Mouse (Mus musculus) liver, embryonic 15.5 days (tissue): ENCODE data around the gene Jdp2. TPM values are rescaled to one million over a fixed set of nuclear protein-coding genes. Genes with fewer than 3 reads are reported as not detected.

Source experiments
- ATAC-seq: fragments of 200-750 bp; cut with Nextera tagmentation; 2 replicates; pipeline ENCODE4 v1.8.0; 2017; ENCODE audit warnings: moderate number of reproducible peaks, mild to moderate bottlenecking, moderate library complexity; ENCODE audit not compliant: insufficient read depth
- H3K27ac ChIP-seq: fragments of 300-500 bp; sonication (generic); replicated peaks from 2 replicates; pipeline ENCODE4 v1.5.1; 2015; ENCODE audit warnings: mild to moderate bottlenecking, inconsistent platforms
- H3K27me3 ChIP-seq: fragments of 300-500 bp; sonication (generic); 2 replicates; pipeline ENCODE4 v1.6.1; 2015; ENCODE audit warnings: mild to moderate bottlenecking, inconsistent platforms
- H3K36me3 ChIP-seq: fragments of 300-500 bp; sonication (generic); replicated peaks from 2 replicates; pipeline ENCODE4 v1.6.1; 2015; ENCODE audit warnings: moderate library complexity, mild to moderate bottlenecking, inconsistent platforms
- H3K4me1 ChIP-seq: fragments of 300-500 bp; sonication (generic); replicated peaks from 2 replicates; pipeline ENCODE4 v1.6.1; 2015; ENCODE audit warnings: inconsistent platforms
- H3K4me2 ChIP-seq: fragments of 300-500 bp; sonication (generic); 2 replicates; pipeline ENCODE4 v1.6.1; 2015; ENCODE audit warnings: moderate library complexity, mild to moderate bottlenecking, inconsistent platforms
- H3K4me3 ChIP-seq: fragments of 300-500 bp; sonication (generic); replicated peaks from 2 replicates; pipeline ENCODE4 v1.5.1; 2015; ENCODE audit warnings: mild to moderate bottlenecking, inconsistent platforms
- H3K9ac ChIP-seq: fragments of 300-500 bp; sonication (generic); 2 replicates; pipeline ENCODE4 v1.6.1; 2015; ENCODE audit warnings: moderate library complexity, mild to moderate bottlenecking, inconsistent platforms
- H3K9me3 ChIP-seq: fragments of 300-500 bp; sonication (generic); replicated peaks from 2 replicates; pipeline ENCODE4 v1.6.1; 2016; ENCODE audit warnings: inconsistent platforms
- WGBS: fragments of 180-500 bp; shearing (Covaris S2); methylation state at CpG from one replicate; pipeline ENCODE4 v1.1.7; 2015; ENCODE audit warnings: mixed read lengths; ENCODE audit not compliant: insufficient replicate concordance; 5-methylcytosine and 5-hydroxymethylcytosine counted together
- polyA plus RNA-seq: library from polyadenylated mRNA; unstranded; fragments of >200 nt; fragmentation: Nextera tagmentation; extraction: Ambion mirVana; gene quantifications from 2 replicates; pipeline ENCODE4 v1.2.1, GENCODE M21; 2015

Gene Jdp2
- polyA plus RNA-seq, 1 experiment from 2014 or later: 0.10 TPM

GRCm38 (mm10) chr12:85687846-85688245 lies 89.0 kb downstream of the Jdp2 start:
- Histone ChIP-seq H3K4me2 (no peak overlapping the region), H3K9me3 (no peaks in the 10 kb centered on the region), H3K27me3 (no peaks in the 10 kb centered on the region), H3K9ac (no peak overlapping the region), H3K27ac (no peak overlapping the region), H3K4me3 (no peak overlapping the region), H3K4me1 (no peaks in the 10 kb centered on the region), H3K36me3 (no peaks in the 10 kb centered on the region)
- WGBS: 41% methylated on average over 6 of the region's 6 CpGs
- ATAC-seq: no peak

Other genes with a start within 250 kb of the Jdp2 start
- 162 and 163 TPM in 2 replicates for gene Tmed10, start 224.2 kb upstream of the Jdp2 start, polyA plus RNA-seq
- gene Fos, start 125.1 kb upstream of the Jdp2 start, polyA plus RNA-seq: 1.5 and 1.7 TPM in 2 replicates
- 4.4 and 4.6 TPM in 2 replicates for gene Batf, start 87.6 kb downstream of the Jdp2 start, polyA plus RNA-seq
- 7.2 and 7.8 TPM in 2 replicates for gene Flvcr2, start 147.5 kb downstream of the Jdp2 start, polyA plus RNA-seq
- 89.8 and 95.8 TPM in 2 replicates for gene Erg28, start 225.5 kb downstream of the Jdp2 start, polyA plus RNA-seq
- 5.5 and 6.8 TPM in 2 replicates for gene Ttll5, start 225.6 kb downstream of the Jdp2 start, polyA plus RNA-seq